Mouse (Mus musculus): Measurements from ENCODE around the gene Dazap1. TPM values are rescaled to one million over a fixed set of nuclear protein-coding genes. Genes with fewer than 3 reads are reported as not detected.

Dazap1 gene
- polyA plus RNA-seq, 1 experiment from 2014 or later = 64.9 TPM

Small RNA genes lying within 50 kb of the gene (microRNA-seq; reads per million reads assigned to microRNA genes)
- 1.6 reads per million for gene Mir6911

Other genes starting within 250 kb of the Dazap1 start
- 1.2 and 1.3 TPM in 2 replicates for gene Arhgap45, start 244.8 kb upstream of the Dazap1 start, polyA plus RNA-seq (2015; fragmentation: Nextera tagmentation; extraction: Ambion mirVana)
- 193 and 199 TPM in 2 replicates for gene Polr2e, start 221.7 kb upstream of the Dazap1 start, polyA plus RNA-seq (2015; fragmentation: Nextera tagmentation; extraction: Ambion mirVana)
- gene Gpx4, start 214.3 kb upstream of the Dazap1 start, polyA plus RNA-seq (2015; fragmentation: Nextera tagmentation; extraction: Ambion mirVana) = 487 and 489 TPM in 2 replicates
- 11.6 and 13.6 TPM in 2 replicates for gene Sbno2, start 155.9 kb upstream of the Dazap1 start, polyA plus RNA-seq (2015; fragmentation: Nextera tagmentation; extraction: Ambion mirVana)
- gene Stk11, start 145.7 kb upstream of the Dazap1 start, polyA plus RNA-seq (2015; fragmentation: Nextera tagmentation; extraction: Ambion mirVana) = 20.7 and 21.6 TPM in 2 replicates
- 454 and 459 TPM in 2 replicates for gene Atp5d, start 122.9 kb upstream of the Dazap1 start, polyA plus RNA-seq (2015; fragmentation: Nextera tagmentation; extraction: Ambion mirVana)
- 21.2 and 26.8 TPM in 2 replicates for gene Cbarp, start 120.7 kb upstream of the Dazap1 start, polyA plus RNA-seq (2015; fragmentation: Nextera tagmentation; extraction: Ambion mirVana)
- 35.1 and 37.9 TPM in 2 replicates for gene Midn, start 113.2 kb upstream of the Dazap1 start, polyA plus RNA-seq (2015; fragmentation: Nextera tagmentation; extraction: Ambion mirVana)
- 274 and 308 TPM in 2 replicates for gene Cirbp, start 95.5 kb upstream of the Dazap1 start, polyA plus RNA-seq (2015; fragmentation: Nextera tagmentation; extraction: Ambion mirVana)
- gene 1600002K03Rik, start 88.5 kb upstream of the Dazap1 start, polyA plus RNA-seq (2015; fragmentation: Nextera tagmentation; extraction: Ambion mirVana) = 12.2 and 12.6 TPM in 2 replicates
- gene Efna2, start 82.0 kb upstream of the Dazap1 start, polyA plus RNA-seq (2015; fragmentation: Nextera tagmentation; extraction: Ambion mirVana) = 17.7 and 19.5 TPM in 2 replicates
- 62.1 and 64.7 TPM in 2 replicates for gene Mum1, start 35.1 kb upstream of the Dazap1 start, polyA plus RNA-seq (2015; fragmentation: Nextera tagmentation; extraction: Ambion mirVana)
- 267 and 274 TPM in 2 replicates for gene Ndufs7, start 12.4 kb upstream of the Dazap1 start, polyA plus RNA-seq (2015; fragmentation: Nextera tagmentation; extraction: Ambion mirVana)
- gene Gamt, start 474 bp upstream of the Dazap1 start, polyA plus RNA-seq (2015; fragmentation: Nextera tagmentation; extraction: Ambion mirVana) = 18.2 and 18.3 TPM in 2 replicates
- gene Rps15, start 31.0 kb downstream of the Dazap1 start, polyA plus RNA-seq (2015; fragmentation: Nextera tagmentation; extraction: Ambion mirVana) = 805 and 828 TPM in 2 replicates
- 129 and 140 TPM in 2 replicates for gene Apc2, start 34.5 kb downstream of the Dazap1 start, polyA plus RNA-seq (2015; fragmentation: Nextera tagmentation; extraction: Ambion mirVana)
- 42.7 and 43.3 TPM in 2 replicates for gene 2310011J03Rik, start 59.1 kb downstream of the Dazap1 start, polyA plus RNA-seq (2015; fragmentation: Nextera tagmentation; extraction: Ambion mirVana)
- 2.9 and 3.0 TPM in 2 replicates for gene Pcsk4, start 68.0 kb downstream of the Dazap1 start, polyA plus RNA-seq (2015; fragmentation: Nextera tagmentation; extraction: Ambion mirVana)
- gene Reep6, start 68.5 kb downstream of the Dazap1 start, polyA plus RNA-seq (2015; fragmentation: Nextera tagmentation; extraction: Ambion mirVana) = 2.0 and 3.0 TPM in 2 replicates
- 0.18 and 0.21 TPM in 2 replicates for gene Adamtsl5, start 86.9 kb downstream of the Dazap1 start, polyA plus RNA-seq (2015; fragmentation: Nextera tagmentation; extraction: Ambion mirVana)
- gene Plk5, start 95.0 kb downstream of the Dazap1 start, polyA plus RNA-seq (2015; fragmentation: Nextera tagmentation; extraction: Ambion mirVana) = 0.40 and 0.64 TPM in 2 replicates
- gene Mex3d, start 126.2 kb downstream of the Dazap1 start, polyA plus RNA-seq (2015; fragmentation: Nextera tagmentation; extraction: Ambion mirVana) = 15.5 and 16.6 TPM in 2 replicates
- 304 and 319 TPM in 2 replicates for gene Mbd3, start 138.1 kb downstream of the Dazap1 start, polyA plus RNA-seq (2015; fragmentation: Nextera tagmentation; extraction: Ambion mirVana)
- 593 and 623 TPM in 2 replicates for gene Uqcr11, start 145.3 kb downstream of the Dazap1 start, polyA plus RNA-seq (2015; fragmentation: Nextera tagmentation; extraction: Ambion mirVana)
- 112 and 119 TPM in 2 replicates for gene Tcf3, start 172.2 kb downstream of the Dazap1 start, polyA plus RNA-seq (2015; fragmentation: Nextera tagmentation; extraction: Ambion mirVana)
- 0.35 and 0.57 TPM in 2 replicates for gene Onecut3, start 233.3 kb downstream of the Dazap1 start, polyA plus RNA-seq (2015; fragmentation: Nextera tagmentation; extraction: Ambion mirVana)

All from forebrain, embryonic 13.5 days (tissue).